Mouse (Mus musculus): Measurements from ENCODE around the gene Glod4.
A peak's percentile ranks its signal among the peaks of the same experiment; 100 is the strongest.
"Not testable (repeated sequence)": the region's sequence is repeated elsewhere in the genome, so short reads cannot be mapped to it uniquely, and the experiment has no call there.

Glod4 gene

GRCm38 (mm10) chr11:76257386-76257785, 13.9 kb upstream of the Glod4 start:
- no peak for DNase-seq

- no peak for DNase-seq
These were observed 12.6 kb upstream of the Glod4 start for GRCm38 (mm10) chr11:76256129-76256528.

GRCm38 (mm10) chr11:76255431-76256001, 12.0 kb upstream of the Glod4 start:
- no peak for DNase-seq

GRCm38 (mm10) chr11:76253918-76254264, 10.4 kb upstream of the Glod4 start:
- DNase-seq: no peak

- peak; percentile 90 for DNase-seq
These were observed 9.8 kb upstream of the Glod4 start for GRCm38 (mm10) chr11:76253145-76253917.

- no peak for DNase-seq
These were observed 8.5 kb upstream of the Glod4 start for GRCm38 (mm10) chr11:76252036-76252435.

- DNase-seq: no peak
These were observed 3.7 kb upstream of the Glod4 start for GRCm38 (mm10) chr11:76247239-76247638.

GRCm38 (mm10) chr11:76246439-76246838, 2.9 kb upstream of the Glod4 start:
- DNase-seq: no peak

- DNase-seq: no peak
These were observed 454 bp upstream of the Glod4 start for GRCm38 (mm10) chr11:76243811-76244546.

GRCm38 (mm10) chr11:76239750-76240149, 3.8 kb downstream of the Glod4 start:
- no peak for DNase-seq

- no peak for DNase-seq
These were observed 7.4 kb downstream of the Glod4 start for GRCm38 (mm10) chr11:76236136-76236535.

- DNase-seq: no peak
These were observed 18.5 kb downstream of the Glod4 start for GRCm38 (mm10) chr11:76225051-76225450.

GRCm38 (mm10) chr11:76224631-76225030, 18.9 kb downstream of the Glod4 start:
- no peak for DNase-seq

GRCm38 (mm10) chr11:76217390-76217800, 26.1 kb downstream of the Glod4 start, which contains the start of the genes Dbil5 and Gemin4:
Gene Dbil5 (plus strand): TSS chr11:76217608.
Gene Gemin4 (minus strand): TSS chr11:76217664.
- DNase-seq: peak; percentile 96

GRCm38 (mm10) chr11:76216681-76217389, 26.7 kb downstream of the Glod4 start:
- DNase-seq: peak; percentile 48

GRCm38 (mm10) chr11:76216049-76216540, 27.4 kb downstream of the Glod4 start:
- DNase-seq: no peak

GRCm38 (mm10) chr11:76215011-76215410, 28.5 kb downstream of the Glod4 start:
- DNase-seq: no peak

- DNase-seq: no peak
These were observed 29.7 kb downstream of the Glod4 start for GRCm38 (mm10) chr11:76213841-76214240.

GRCm38 (mm10) chr11:76211595-76211994, 31.9 kb downstream of the Glod4 start:
- not testable (repeated sequence) for DNase-seq

GRCm38 (mm10) chr11:76210228-76210985, 33.1 kb downstream of the Glod4 start:
- DNase-seq: no peak

- no peak for DNase-seq
These were observed 36.7 kb downstream of the Glod4 start for GRCm38 (mm10) chr11:76206793-76207192.

Data from kidney, adult 18-20 months (tissue).